ENCODE assay signal across 10 mouse cellular contexts in genomic region chr15:62496193-62496592, GRCm38 (mm10).
DNase-seq lines count a peak whose midpoint lies in the region; TF ChIP-seq lines count a peak whose summit lies in the region.
"Had no signal": no experiment of that assay in that cellular context is flagged by ENCODE, and none has a peak within 500 bp of the region (broad histone marks: within the 10 kb centered on the region; RNA-seq: fewer than 3 reads in every experiment).

No protein-coding gene starts in this region.

- H3K27ac ChIP-seq in gastrocnemius, adult 2 months, result no peak overlapping the region
- H3K27ac ChIP-seq: embryonic facial prominence, embryonic 15.5 days; intestine, embryonic 15.5 days had no signal

- no peak overlapping the region for H3K4me3 ChIP-seq in gastrocnemius, adult 2 months
- H3K4me3 ChIP-seq: embryonic facial prominence, embryonic 15.5 days; intestine, embryonic 15.5 days had no signal

- intact Hi-C loops in gastrocnemius, adult 2 months (cut with DNase I), result no loop called here

- TF ChIP-seq CTCF in gastrocnemius, adult 2 months (IDR thresholded peaks at IDR 0.05), result no peak

- peak; percentile 25 for DNase-seq in gastrocnemius, adult 2 months
- DNase-seq in gastrocnemius, postnatal 10 days, result no peak
- DNase-seq in MN1 (ENCODE audit: low spot score), result peak; percentile 83
- DNase-seq in embryo, embryonic 10.5 days (ENCODE audit: low spot score), result peak; percentile 51
- peak; percentile 7 for DNase-seq in lung, postnatal 10 days
- DNase-seq in thymus, postnatal 25 days, result no peak
- no peak for DNase-seq in right cerebral cortex, postnatal 36 days (ENCODE audit: low spot score in 2 of 2)
- no peak for DNase-seq in testis, postnatal 10 days (ENCODE audit: low spot score)

Comparison
In these comparisons a context has a peak if more than half of its experiments do, and no peak if none do; other contexts are left out.
1. DNase-seq: peak in gastrocnemius, adult 2 months (single experiment), MN1 (single experiment), embryo, embryonic 10.5 days (single experiment) and lung, postnatal 10 days (single experiment); none in gastrocnemius, postnatal 10 days (single experiment), thymus, postnatal 25 days (single experiment), right cerebral cortex, postnatal 36 days (0 of 2) and testis, postnatal 10 days (single experiment).